Mouse (Mus musculus) hindbrain, embryonic 16.5 days (tissue): ENCODE data around the gene Slc25a39. TPM values are rescaled to one million over a fixed set of nuclear protein-coding genes. Genes with fewer than 3 reads are reported as not detected.
"Not testable (repeated sequence)": the region's sequence is repeated elsewhere in the genome, so short reads cannot be mapped to it uniquely, and the experiment has no call there.

Experiments
- ATAC-seq: fragments of 200-750 bp; cut with Nextera tagmentation; 2 replicates; pipeline ENCODE4 v1.8.0; 2017; ENCODE audit warnings: moderate TSS enrichment, moderate library complexity
- H3K27ac ChIP-seq: fragments of 300-500 bp; sonication (generic); 2 replicates; pipeline ENCODE4 v1.5.1; 2014; ENCODE audit warnings: low read depth, mild to moderate bottlenecking, control low read depth, low read length, moderate library complexity
- H3K27me3 ChIP-seq: fragments of 300-500 bp; sonication (generic); replicated peaks from 2 replicates; pipeline ENCODE4 v1.6.1; 2014; ENCODE audit warnings: low read length; ENCODE audit not compliant: control insufficient read depth, insufficient read depth
- H3K36me3 ChIP-seq: fragments of 300-500 bp; sonication (generic); 2 replicates; pipeline ENCODE4 v1.6.1; 2014; ENCODE audit warnings: mild to moderate bottlenecking, low read length, moderate library complexity, mixed read lengths; ENCODE audit not compliant: control insufficient read depth, insufficient read depth
- H3K4me1 ChIP-seq: fragments of 300-500 bp; sonication (generic); 2 replicates; pipeline ENCODE4 v1.6.1; 2014; ENCODE audit warnings: low read depth, low read length; ENCODE audit not compliant: control insufficient read depth, insufficient read depth
- H3K4me2 ChIP-seq: fragments of 300-500 bp; sonication (generic); 2 replicates; pipeline ENCODE4 v1.6.1; 2014; ENCODE audit warnings: mild to moderate bottlenecking, low read length, control low read depth, moderate library complexity
- H3K4me3 ChIP-seq: fragments of 300-500 bp; sonication (generic); 2 replicates; pipeline ENCODE4 v1.5.1; 2014; ENCODE audit warnings: mild to moderate bottlenecking, low read length, control low read depth, moderate library complexity
- H3K9ac ChIP-seq: fragments of 300-500 bp; sonication (generic); 2 replicates; pipeline ENCODE4 v1.6.1; 2014; ENCODE audit warnings: low read depth, mild to moderate bottlenecking, control low read depth, low read length, moderate library complexity
- H3K9me3 ChIP-seq: fragments of 300-500 bp; sonication (generic); 2 replicates; pipeline ENCODE4 v1.6.1; 2014; ENCODE audit warnings: mild to moderate bottlenecking, low read length, moderate library complexity; ENCODE audit not compliant: control insufficient read depth
- WGBS: fragments of 180-500 bp; shearing (Covaris S2); extraction: QIAGEN DNeasy Blood & Tissue Kit; methylation state at CpG from one replicate; pipeline ENCODE4 v1.1.7; 2014; 5-methylcytosine and 5-hydroxymethylcytosine counted together
- polyA plus RNA-seq: library from polyadenylated mRNA; unstranded; fragments of >200 nt; fragmentation: Nextera tagmentation; extraction: Ambion mirVana; gene quantifications from 2 replicates; pipeline ENCODE4 v1.2.1, GENCODE M21; 2015

Gene Slc25a39
- polyA plus RNA-seq, 1 experiment from 2014 or later = 187 TPM

GRCm38 (mm10) chr11:102421559-102421958 is 13.8 kb upstream of the Slc25a39 start:
- Histone ChIP-seq H3K4me2 (no peak overlapping the region), H3K9me3 (0 out of 2 replicates have a peak, but pooled peaks cover 2% of the 10 kb centered on the region), H3K4me1 (no peaks in the 10 kb centered on the region), H3K36me3 (no peaks in the 10 kb centered on the region), H3K27me3 (no peaks in the 10 kb centered on the region), H3K9ac (no peak overlapping the region), H3K27ac (no peak overlapping the region), H3K4me3 (no peak overlapping the region)
- 57% methylated on average over 8 of the region's 8 CpGs for WGBS
- ATAC-seq = no peak

DNA sequence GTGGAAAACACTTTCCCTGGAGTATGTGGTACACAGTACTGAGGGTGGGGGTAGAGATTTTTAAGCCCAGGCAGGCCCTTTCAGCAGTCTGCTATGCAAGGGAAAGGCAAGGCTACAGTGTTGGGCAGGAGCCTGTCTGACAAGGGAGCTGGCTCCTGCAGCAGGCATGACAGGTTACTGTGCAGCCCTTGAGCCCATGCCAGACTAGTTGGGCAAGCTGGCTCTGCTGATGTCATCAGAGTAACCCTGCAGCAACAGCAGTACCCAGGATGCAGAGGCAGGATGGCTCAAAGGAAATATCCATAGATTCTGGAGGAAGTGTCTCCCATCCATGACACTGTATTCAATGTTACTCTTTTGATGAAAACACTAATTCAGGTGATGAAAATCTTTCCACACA is 11.1 kb upstream of the Slc25a39 start:
- Histone ChIP-seq H3K4me2 (no peak overlapping the region), H3K4me1 (no peaks in the 10 kb centered on the region), H3K27ac (no peak overlapping the region), H3K9ac (no peak overlapping the region), H3K9me3 (0 out of 2 replicates have a peak, but pooled peaks cover 2% of the 10 kb centered on the region), H3K27me3 (no peaks in the 10 kb centered on the region), H3K36me3 (no peaks in the 10 kb centered on the region), H3K4me3 (no peak overlapping the region)
- no peak for ATAC-seq

- ATAC-seq = no peak
- 68% methylated on average over 1 of the region's 1 CpGs for WGBS
These were observed 9.4 kb upstream of the Slc25a39 start for GRCm38 (mm10) chr11:102417160-102417559.

DNA sequence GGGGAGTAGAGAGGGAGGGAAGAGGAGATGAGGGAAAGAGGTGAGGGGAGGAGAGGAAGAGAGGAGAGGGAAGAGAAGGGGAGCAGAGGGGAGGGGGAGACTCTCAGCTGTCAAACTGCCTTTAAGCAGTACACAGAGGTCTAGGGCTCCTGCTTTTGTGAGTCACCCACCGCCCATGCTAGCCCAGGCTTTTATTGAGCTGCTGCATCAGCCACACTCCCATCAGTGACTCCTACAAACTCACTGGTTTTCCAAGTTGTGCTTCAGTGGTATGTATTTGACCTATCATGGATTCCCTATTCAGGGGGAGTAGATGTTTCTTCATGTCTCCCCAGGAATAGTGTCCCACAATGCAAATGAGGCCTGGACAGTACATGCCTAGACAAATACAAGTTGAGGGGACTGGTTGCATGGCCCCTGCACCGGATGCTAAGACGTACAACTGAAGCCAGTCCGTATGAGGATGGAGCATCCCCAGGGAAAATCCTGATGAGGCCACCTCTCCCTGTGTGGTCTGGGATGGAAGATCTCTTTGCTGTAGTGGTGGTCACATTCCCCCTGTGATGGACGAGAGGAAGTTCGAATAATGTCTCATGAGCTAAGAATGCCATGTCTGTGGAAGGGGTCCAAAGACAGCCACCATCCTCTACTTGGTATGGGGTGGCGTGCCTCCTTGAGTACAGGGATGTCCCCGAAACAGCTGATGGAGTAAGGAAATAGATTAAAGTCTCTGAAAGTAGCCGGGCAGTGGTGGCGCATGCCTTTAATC is 7.5 kb upstream of the Slc25a39 start:
- Histone ChIP-seq H3K4me1 (no peaks in the 10 kb centered on the region), H3K4me3 (no peak overlapping the region), H3K36me3 (no peaks in the 10 kb centered on the region), H3K9me3 (0 out of 2 replicates have a peak, but pooled peaks cover 2% of the 10 kb centered on the region), H3K27me3 (no peaks in the 10 kb centered on the region), H3K9ac (no peak overlapping the region), H3K27ac (no peak overlapping the region), H3K4me2 (no peak overlapping the region)
- WGBS = 72% methylated on average over 10 of the region's 10 CpGs
- ATAC-seq = no peak

More at GRCm38 (mm10) chr11:102417160-102417559, 9.4 kb upstream of the Slc25a39 start:
- H3K27ac ChIP-seq = no peak overlapping the region
- 0 out of 2 replicates have a peak, but pooled peaks cover 2% of the 10 kb centered on the region for H3K9me3 ChIP-seq
- H3K4me1 ChIP-seq = no peaks in the 10 kb centered on the region
- no peak overlapping the region for H3K4me3 ChIP-seq
- no peaks in the 10 kb centered on the region for H3K36me3 ChIP-seq
- no peaks in the 10 kb centered on the region for H3K27me3 ChIP-seq
- no peak overlapping the region for H3K4me2 ChIP-seq
- no peak overlapping the region for H3K9ac ChIP-seq

- no peak overlapping the region for H3K4me2 ChIP-seq
- no peaks in the 10 kb centered on the region for H3K9me3 ChIP-seq
- H3K36me3 ChIP-seq = no peaks in the 10 kb centered on the region
- 0 out of 2 replicates have a peak, but pooled peaks cover 2% of the 10 kb centered on the region for H3K4me1 ChIP-seq
- H3K4me3 ChIP-seq = no peak overlapping the region
- no peak overlapping the region for H3K9ac ChIP-seq
- H3K27me3 ChIP-seq = no peaks in the 10 kb centered on the region
- ATAC-seq = no peak
- 67% methylated on average over 8 of the region's 8 CpGs for WGBS
- no peak overlapping the region for H3K27ac ChIP-seq
These were observed 5.3 kb upstream of the Slc25a39 start for GRCm38 (mm10) chr11:102413059-102413458.

DNA sequence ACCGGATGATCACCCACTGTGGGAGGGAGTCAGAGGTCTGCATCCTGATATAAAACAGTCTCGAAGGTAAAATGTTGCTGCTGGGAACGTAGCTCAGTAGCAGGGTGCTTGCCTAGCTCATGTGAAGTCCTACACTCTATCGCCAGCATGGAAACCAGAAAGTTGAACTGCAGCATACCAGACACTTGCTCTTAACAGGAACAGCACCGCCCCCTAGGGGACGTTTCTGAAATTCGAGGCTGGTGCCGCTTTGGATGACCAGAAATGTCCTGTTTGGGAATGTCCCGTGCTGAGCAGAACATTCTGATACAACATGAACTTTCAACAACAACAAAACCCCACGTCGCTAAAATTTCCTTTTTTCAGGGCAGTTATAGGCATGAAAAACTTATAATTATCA is 4.0 kb upstream of the Slc25a39 start:
- no peak for ATAC-seq
- Histone ChIP-seq H3K4me3 (no peak overlapping the region), H3K9ac (no peak overlapping the region), H3K9me3 (no peaks in the 10 kb centered on the region), H3K4me2 (no peak overlapping the region), H3K36me3 (no peaks in the 10 kb centered on the region), H3K4me1 (peaks cover 3% of the 10 kb centered on the region), H3K27ac (no peak overlapping the region), H3K27me3 (no peaks in the 10 kb centered on the region)
- 6% methylated on average over 11 of the region's 11 CpGs for WGBS

GRCm38 (mm10) chr11:102411061-102411460 is 3.3 kb upstream of the Slc25a39 start:
- Histone ChIP-seq H3K9me3 (no peaks in the 10 kb centered on the region), H3K36me3 (no peaks in the 10 kb centered on the region), H3K27ac (no peak overlapping the region), H3K4me3 (no peak overlapping the region), H3K4me1 (peaks cover 10% of the 10 kb centered on the region), H3K4me2 (no peak overlapping the region), H3K9ac (no peak overlapping the region), H3K27me3 (no peaks in the 10 kb centered on the region)
- ATAC-seq = no peak
- 80% methylated on average over 3 of the region's 3 CpGs for WGBS

- not testable (repeated sequence) for H3K27me3 ChIP-seq, H3K9me3 ChIP-seq, H3K4me3 ChIP-seq, H3K36me3 ChIP-seq, ATAC-seq, H3K4me2 ChIP-seq, H3K9ac ChIP-seq, H3K27ac ChIP-seq
- WGBS = 86% methylated on average over 3 of the region's 3 CpGs
- H3K4me1 ChIP-seq = peaks cover 16% of the 10 kb centered on the region
These were observed 2.6 kb upstream of the Slc25a39 start for GRCm38 (mm10) chr11:102410345-102410744.

DNA sequence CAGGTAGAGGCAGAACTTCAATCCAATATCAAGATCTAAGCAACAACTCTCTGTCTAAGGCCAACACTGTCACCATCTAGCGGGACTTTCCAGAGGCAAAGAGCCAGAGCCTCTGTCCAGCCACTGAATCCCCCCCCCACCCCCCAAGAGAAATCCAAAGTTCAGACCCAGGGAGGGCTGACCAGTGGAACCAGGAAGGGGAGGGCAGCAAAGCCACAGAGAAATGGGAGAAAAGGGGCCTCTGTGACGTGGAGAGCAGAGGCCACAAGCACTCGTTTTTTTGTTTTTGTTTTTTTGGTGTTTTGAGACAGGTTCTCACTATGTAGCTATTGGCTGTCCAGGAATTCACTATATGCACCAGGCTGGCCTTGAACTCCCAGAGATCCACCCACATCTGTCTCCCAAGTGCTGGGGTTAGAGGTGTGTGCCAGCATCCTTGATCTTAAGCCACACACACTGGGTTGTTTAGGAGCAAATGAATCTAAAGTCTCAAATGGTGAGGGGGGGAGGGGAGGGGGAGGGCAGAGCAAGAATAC is 2.1 kb upstream of the Slc25a39 start:
- H3K4me2 ChIP-seq = no peak overlapping the region
- H3K9ac ChIP-seq = no peak overlapping the region
- no peaks in the 10 kb centered on the region for H3K9me3 ChIP-seq
- no peak overlapping the region for H3K27ac ChIP-seq
- no peaks in the 10 kb centered on the region for H3K27me3 ChIP-seq
- H3K4me1 ChIP-seq = peaks cover 19% of the 10 kb centered on the region
- H3K4me3 ChIP-seq = no peak overlapping the region
- WGBS = 88% methylated on average over 3 of the region's 3 CpGs
- ATAC-seq = no peak
- no peaks in the 10 kb centered on the region for H3K36me3 ChIP-seq
